Mouse (Mus musculus): ENCODE measurements around the gene Cnga1. TPM values are rescaled to one million over a fixed set of nuclear protein-coding genes. Genes with fewer than 3 reads are reported as not detected.

Cnga1 gene
- total and polyA plus RNA-seq, 2 experiments from 2014 or later, result 0.06 TPM; not detected in 1

DNA sequence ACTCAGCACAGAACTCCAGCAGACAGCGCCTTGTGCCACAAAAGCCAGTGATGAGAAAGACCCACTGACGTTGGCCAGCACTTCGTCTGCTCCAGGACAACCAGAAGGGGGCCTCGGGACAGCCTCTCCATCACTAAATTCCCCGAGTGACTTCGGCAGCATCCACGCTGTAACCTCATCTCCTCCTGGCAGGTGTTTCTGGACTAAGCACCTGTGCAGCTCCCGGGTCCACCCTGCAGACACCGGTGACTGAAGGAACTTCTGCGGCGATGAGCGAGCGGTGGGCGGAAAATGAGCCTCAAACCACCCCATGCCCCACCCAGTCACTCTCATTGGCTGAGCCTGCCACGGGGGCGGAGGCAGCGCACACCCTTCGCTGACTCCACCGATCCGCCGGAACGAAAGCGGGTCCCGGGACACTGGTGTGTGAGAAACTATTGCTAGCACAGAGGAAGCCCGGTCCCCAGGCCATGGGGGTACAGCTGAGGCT lies 3.4 kb upstream of the Cnga1 start, which contains the start of gene Nipal1:
TSS of gene Nipal1 (plus strand) at position 378 of the 490 bp plus-strand sequence.
- H3K4me2 ChIP-seq (ENCODE audit: low read depth, low read length, poor library complexity, severe bottlenecking), result peak within 1 kb of the TSS; percentile 84
- DNase-seq (ENCODE audit: low spot score) (peak; percentile 54), ATAC-seq (ENCODE audit: low FRiP score) (peak; percentile 87)
- WGBS, result 0% methylated on average over 25 of the region's 25 CpGs
- TF ChIP-seq CTCF (IDR thresholded peaks at IDR 0.05), result peak; percentile 31
- H3K36me3 ChIP-seq (ENCODE audit: insufficient read depth, low read length), result no peaks in the 10 kb centered on the region
- H3K4me1 ChIP-seq (ENCODE audit: insufficient read depth, low read length), result no peaks in the 10 kb centered on the region
- H3K9ac ChIP-seq (replicated peaks; ENCODE audit: low read length, poor library complexity, severe bottlenecking), result peak within 1 kb of the TSS; percentile 46; the same call in 1 of the 2 replicates
- peak within 1 kb of the TSS; percentile 45 for H3K4me3 ChIP-seq (ENCODE audit: low read depth, low read length)
- no peaks in the 10 kb centered on the region for H3K9me3 ChIP-seq (ENCODE audit: low read length)
- no peak within 1 kb of the TSS for H3K27ac ChIP-seq (ENCODE audit: low read depth, low read length)
- peaks cover 13% of the 10 kb centered on the region; the same call in 1 of the 2 replicates for H3K27me3 ChIP-seq (ENCODE audit: insufficient read depth, low read length)

- TF ChIP-seq CTCF (IDR thresholded peaks at IDR 0.05), result no peak
- Histone ChIP-seq H3K9me3 (ENCODE audit: low read length) (no peaks in the 10 kb centered on the region), H3K36me3 (ENCODE audit: insufficient read depth, low read length) (no peaks in the 10 kb centered on the region), H3K4me1 (ENCODE audit: insufficient read depth, low read length) (no peaks in the 10 kb centered on the region), H3K9ac (replicated peaks; ENCODE audit: low read length, poor library complexity, severe bottlenecking) (no peak overlapping the region), H3K27me3 (ENCODE audit: insufficient read depth, low read length) (peaks cover 13% of the 10 kb centered on the region; the same call in 1 of the 2 replicates), H3K4me3 (ENCODE audit: low read depth, low read length) (peak overlapping the region; percentile 45), H3K27ac (ENCODE audit: low read depth, low read length) (no peak overlapping the region), H3K4me2 (ENCODE audit: low read depth, low read length, poor library complexity, severe bottlenecking) (peak overlapping the region; percentile 84)
- ATAC-seq (ENCODE audit: low FRiP score) (no peak), DNase-seq (ENCODE audit: low spot score) (no peak)
- 25% methylated on average over 10 of the region's 10 CpGs for WGBS
Observed at GRCm38 (mm10) chr5:72646996-72647395, 2.9 kb upstream of the Cnga1 start.

- Histone ChIP-seq H3K27me3 (ENCODE audit: insufficient read depth, low read length) (peaks cover 13% of the 10 kb centered on the region; the same call in 1 of the 2 replicates), H3K4me2 (ENCODE audit: low read depth, low read length, poor library complexity, severe bottlenecking) (no peak overlapping the region), H3K27ac (ENCODE audit: low read depth, low read length) (no peak overlapping the region), H3K9me3 (ENCODE audit: low read length) (no peaks in the 10 kb centered on the region), H3K4me1 (ENCODE audit: insufficient read depth, low read length) (no peaks in the 10 kb centered on the region), H3K4me3 (ENCODE audit: low read depth, low read length) (no peak overlapping the region), H3K36me3 (ENCODE audit: insufficient read depth, low read length) (no peaks in the 10 kb centered on the region), H3K9ac (replicated peaks; ENCODE audit: low read length, poor library complexity, severe bottlenecking) (no peak overlapping the region)
- 45% methylated on average over 10 of the region's 10 CpGs for WGBS
- no peak for ATAC-seq (ENCODE audit: low FRiP score)
- DNase-seq (ENCODE audit: low spot score), result no peak
- TF ChIP-seq CTCF (IDR thresholded peaks at IDR 0.05), result peak; percentile 45
Observed at GRCm38 (mm10) chr5:72646131-72646530, 2.1 kb upstream of the Cnga1 start.

- H3K27me3 ChIP-seq (ENCODE audit: insufficient read depth, low read length), result peaks cover 13% of the 10 kb centered on the region; the same call in 1 of the 2 replicates
Observed at GRCm38 (mm10) chr5:72643655-72644054, 420 bp downstream of the Cnga1 start.

DNA sequence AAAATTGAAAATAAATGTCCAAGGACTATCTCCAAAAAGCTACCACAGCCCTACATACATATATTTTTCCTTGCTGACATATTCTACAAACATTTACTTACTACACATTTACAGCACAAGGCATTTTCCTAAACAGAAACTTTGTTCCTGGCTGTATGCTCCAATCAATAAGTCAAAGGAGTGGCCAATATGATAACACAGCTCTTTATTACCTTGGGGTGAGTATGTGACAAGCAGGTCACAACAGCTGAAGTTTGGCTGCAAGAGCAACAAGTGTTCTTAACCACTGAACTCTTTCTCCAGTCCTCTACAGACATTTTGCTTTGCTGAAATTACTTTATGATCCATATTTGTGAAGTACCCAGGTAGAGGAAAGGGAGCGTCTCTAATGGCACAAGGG lies 4.0 kb downstream of the Cnga1 start:
- no peaks in the 10 kb centered on the region for H3K9me3 ChIP-seq (ENCODE audit: low read length)
- no peaks in the 10 kb centered on the region for H3K36me3 ChIP-seq (ENCODE audit: insufficient read depth, low read length)
- no peak overlapping the region for H3K9ac ChIP-seq (replicated peaks; ENCODE audit: low read length, poor library complexity, severe bottlenecking)
- DNase-seq (ENCODE audit: low spot score) (no peak), ATAC-seq (ENCODE audit: low FRiP score) (no peak)
- no peaks in the 10 kb centered on the region for H3K4me1 ChIP-seq (ENCODE audit: insufficient read depth, low read length)
- H3K4me2 ChIP-seq (ENCODE audit: low read depth, low read length, poor library complexity, severe bottlenecking), result no peak overlapping the region
- no peaks in the 10 kb centered on the region for H3K27me3 ChIP-seq (ENCODE audit: insufficient read depth, low read length)
- no peak overlapping the region for H3K27ac ChIP-seq (ENCODE audit: low read depth, low read length)
- TF ChIP-seq CTCF (IDR thresholded peaks at IDR 0.05), result no peak
- 88% methylated on average over 1 of the region's 1 CpGs for WGBS
- H3K4me3 ChIP-seq (ENCODE audit: low read depth, low read length), result no peak overlapping the region

More at GRCm38 (mm10) chr5:72643655-72644054, 420 bp downstream of the Cnga1 start:
- Histone ChIP-seq H3K27ac (ENCODE audit: low read depth, low read length) (no peak overlapping the region), H3K9me3 (ENCODE audit: low read length) (no peaks in the 10 kb centered on the region), H3K4me3 (ENCODE audit: low read depth, low read length) (no peak overlapping the region), H3K36me3 (ENCODE audit: insufficient read depth, low read length) (no peaks in the 10 kb centered on the region), H3K9ac (replicated peaks; ENCODE audit: low read length, poor library complexity, severe bottlenecking) (no peak overlapping the region), H3K4me2 (ENCODE audit: low read depth, low read length, poor library complexity, severe bottlenecking) (no peak overlapping the region), H3K4me1 (ENCODE audit: insufficient read depth, low read length) (no peaks in the 10 kb centered on the region)
- WGBS, result 45% methylated on average over 7 of the region's 7 CpGs
- DNase-seq (ENCODE audit: low spot score) (no peak), ATAC-seq (ENCODE audit: low FRiP score) (no peak)
- TF ChIP-seq CTCF (IDR thresholded peaks at IDR 0.05), result no peak

GRCm38 (mm10) chr5:72636576-72636975 lies 7.5 kb downstream of the Cnga1 start:
- no peak for DNase-seq (ENCODE audit: low spot score)
- WGBS, result 90% methylated on average over 3 of the region's 3 CpGs
- ATAC-seq (ENCODE audit: low FRiP score), result no peak
- TF ChIP-seq CTCF (IDR thresholded peaks at IDR 0.05), result no peak
- H3K9me3 ChIP-seq (ENCODE audit: low read length), result no peaks in the 10 kb centered on the region
- H3K4me1 ChIP-seq (ENCODE audit: insufficient read depth, low read length), result no peaks in the 10 kb centered on the region
- H3K4me3 ChIP-seq (ENCODE audit: low read depth, low read length), result no peak overlapping the region
- H3K27ac ChIP-seq (ENCODE audit: low read depth, low read length), result no peak overlapping the region
- H3K36me3 ChIP-seq (ENCODE audit: insufficient read depth, low read length), result no peaks in the 10 kb centered on the region
- no peak overlapping the region for H3K9ac ChIP-seq (replicated peaks; ENCODE audit: low read length, poor library complexity, severe bottlenecking)
- H3K4me2 ChIP-seq (ENCODE audit: low read depth, low read length, poor library complexity, severe bottlenecking), result no peak overlapping the region
- no peaks in the 10 kb centered on the region for H3K27me3 ChIP-seq (ENCODE audit: insufficient read depth, low read length)
